Mouse (Mus musculus) forebrain, embryonic 14.5 days (tissue): ENCODE data around the gene Amigo3. TPM values are rescaled to one million over a fixed set of nuclear protein-coding genes. Genes with fewer than 3 reads are reported as not detected.

Experiments
- microRNA-seq: library from miRNA; unstranded; fragments of <30 nt; microRNA quantifications from one replicate; pipeline ENCODE4, GENCODE M21; 2016
- polyA plus RNA-seq: library from polyadenylated mRNA; unstranded; fragments of >200 nt; fragmentation: Nextera tagmentation; extraction: Ambion mirVana; gene quantifications from 2 replicates; pipeline ENCODE4 v1.2.1, GENCODE M21; 2014

The Amigo3 gene
- polyA plus RNA-seq, 1 experiment from 2014 or later: 2.2 TPM

Small RNAs within 50 kb of the gene (microRNA-seq; reads per million reads assigned to microRNA genes)
- gene Gm47303 (not detected), gene Mir7088 (not detected)

Other genes starting within 250 kb of the Amigo3 start
- gene Rbm6, start 179.9 kb upstream of the Amigo3 start, polyA plus RNA-seq: 69.4 and 89.9 TPM in 2 replicates
- gene Mon1a, start 165.0 kb upstream of the Amigo3 start, polyA plus RNA-seq: 23.5 and 27.2 TPM in 2 replicates
- 0.23 and 1.2 TPM in 2 replicates for gene Mst1r, start 146.3 kb upstream of the Amigo3 start, polyA plus RNA-seq
- not detected in 2 replicates for gene Actl11, start 124.7 kb upstream of the Amigo3 start, polyA plus RNA-seq
- 25.1 and 40.8 TPM in 2 replicates for gene Camkv, start 117.5 kb upstream of the Amigo3 start, polyA plus RNA-seq
- gene Traip, start 103.0 kb upstream of the Amigo3 start, polyA plus RNA-seq: 17.1 and 20.5 TPM in 2 replicates
- gene Uba7, start 77.7 kb upstream of the Amigo3 start, polyA plus RNA-seq: 3.1 and 4.7 TPM in 2 replicates
- 0.56 and 0.83 TPM in 2 replicates for gene Gm20661, start 70.1 kb upstream of the Amigo3 start, polyA plus RNA-seq
- 14.2 and 16.2 TPM in 2 replicates for gene Inka1, start 67.3 kb upstream of the Amigo3 start, polyA plus RNA-seq
- gene Cdhr4, start 60.7 kb upstream of the Amigo3 start, polyA plus RNA-seq: 1.2 and 1.5 TPM in 2 replicates
- 0.53 TPM in 1 of 2 replicates, not detected in the other for gene Gm20662, start 56.8 kb upstream of the Amigo3 start, polyA plus RNA-seq
- gene Ip6k1, start 50.7 kb upstream of the Amigo3 start, polyA plus RNA-seq: 39.3 and 48.1 TPM in 2 replicates
- 18.5 and 20.0 TPM in 2 replicates for gene Gmppb, start 3.9 kb upstream of the Amigo3 start, polyA plus RNA-seq
- gene Mst1, start 27.3 kb downstream of the Amigo3 start, polyA plus RNA-seq: not detected in 2 replicates
- gene Rnf123, start 30.2 kb downstream of the Amigo3 start, polyA plus RNA-seq: 37.5 and 42.7 TPM in 2 replicates
- gene Apeh, start 41.4 kb downstream of the Amigo3 start, polyA plus RNA-seq: 39.1 and 43.0 TPM in 2 replicates
- 5.3 and 6.6 TPM in 2 replicates for gene Bsn, start 137.2 kb downstream of the Amigo3 start, polyA plus RNA-seq
- gene Dag1, start 210.8 kb downstream of the Amigo3 start, polyA plus RNA-seq: 42.0 and 49.6 TPM in 2 replicates
- 113 and 126 TPM in 2 replicates for gene Nicn1, start 237.3 kb downstream of the Amigo3 start, polyA plus RNA-seq
- gene Amt, start 243.7 kb downstream of the Amigo3 start, polyA plus RNA-seq: 13.2 and 13.4 TPM in 2 replicates